Mouse (Mus musculus) lung, adult 2 months (tissue): ENCODE data around the gene Vars. TPM values are rescaled to one million over a fixed set of nuclear protein-coding genes. Genes with fewer than 3 reads are reported as not detected.
"Not testable (repeated sequence)": the region's sequence is repeated elsewhere in the genome, so short reads cannot be mapped to it uniquely, and the experiment has no call there.

ENCODE experiments used
- DNase-seq: peaks from one replicate; pipeline ENCODE4 v3.0.0; 2022
- H3K4me1 ChIP-seq: fragments of 200-500 bp; 2 replicates; pipeline ENCODE4 v1.6.1; 2011; ENCODE audit warnings: low read length; ENCODE audit not compliant: control insufficient read depth, insufficient read depth
- H3K4me3 ChIP-seq: fragments of 200-500 bp; replicated peaks from 2 replicates; pipeline ENCODE3; 2011; ENCODE audit warnings: low read depth, mild to moderate bottlenecking, control low read depth, low read length; ENCODE audit errors: extremely low read depth
- CTCF ChIP-seq: fragments of 200-500 bp; IDR thresholded peaks from 2 replicates; pipeline ENCODE4 v1.5.1; 2011; ENCODE audit warnings: mild to moderate bottlenecking, low read length, control low read depth; ENCODE audit not compliant: insufficient read depth
- POLR2A ChIP-seq: fragments of 200-500 bp; IDR thresholded peaks from 2 replicates; pipeline ENCODE4 v1.6.1; 2011; ENCODE audit warnings: low read depth, mild to moderate bottlenecking, control low read depth, low read length, borderline replicate concordance; ENCODE audit errors: extremely low read depth
- WGBS: fragments of 180-500 bp; shearing (Covaris S2); methylation state at CpG from one replicate; pipeline ENCODE4 v1.1.7; 2018; 5-methylcytosine and 5-hydroxymethylcytosine counted together
- polyA plus RNA-seq: library from polyadenylated mRNA; depleted of rRNA; stranded (reverse); fragments of >200 nt; gene quantifications from 2 replicates; pipeline ENCODE4 v1.2.3, GENCODE M21; 2012

The Vars gene
- polyA plus RNA-seq, 1 experiment: 119 TPM

DNA sequence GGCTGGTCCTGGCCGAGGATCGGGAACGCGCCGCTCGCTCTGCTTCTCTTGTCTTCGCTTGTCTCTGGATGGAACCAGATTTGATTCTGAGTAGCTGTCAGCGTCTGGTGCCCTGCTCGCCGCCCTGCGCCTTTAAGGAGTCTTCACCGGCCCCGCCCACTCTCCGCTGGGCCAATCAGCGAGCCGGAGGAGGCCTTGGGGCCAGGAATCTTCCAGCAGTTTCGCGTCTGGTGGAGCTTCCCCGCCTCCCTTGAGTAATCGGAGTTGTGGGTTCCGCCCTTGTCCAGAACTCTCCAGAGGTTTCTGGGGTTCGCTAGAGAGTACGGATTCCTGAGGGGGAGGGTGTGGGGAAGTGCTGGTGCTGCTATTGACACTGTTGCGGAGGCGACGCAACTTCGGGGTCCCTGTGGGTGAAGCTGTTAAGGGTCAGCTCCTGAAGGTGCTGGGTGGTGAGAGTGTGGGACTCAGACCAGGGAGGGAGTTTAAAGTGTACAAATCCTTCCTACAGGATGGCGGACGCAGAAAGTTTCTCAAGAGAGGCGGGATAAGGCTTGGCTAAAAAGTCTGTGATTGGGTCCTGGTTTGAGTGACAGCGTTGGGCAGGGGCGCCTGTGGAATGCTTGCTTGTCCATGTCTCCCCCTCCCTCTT, 41.5 kb upstream of the Vars start, which contains the start of gene Hspa1b:
Gene Hspa1b (minus strand): TSS at position 109 of the 649 bp plus-strand sequence.
- WGBS: under 1% methylated on average over 32 of the region's 32 CpGs
- DNase-seq: peak; percentile 94
- H3K4me3 ChIP-seq: peak within 1 kb of the TSS; percentile 99
- peak; percentile 93 for TF ChIP-seq POLR2A
- H3K4me1 ChIP-seq: not testable (repeated sequence)

GRCm38 (mm10) chr17:34959881-34960515, 40.8 kb upstream of the Vars start:
- H3K4me3 ChIP-seq: peak overlapping the region; percentile 99
- DNase-seq: peak; percentile 41
- no peaks in the 10 kb centered on the region for H3K4me1 ChIP-seq
- WGBS: 11% methylated on average over 12 of the region's 12 CpGs
- TF ChIP-seq POLR2A (peak; percentile 49; the same call in 1 of the 2 replicates), CTCF (no peak)

GRCm38 (mm10) chr17:34960702-34961493, 39.9 kb upstream of the Vars start:
- H3K4me1 ChIP-seq: no peaks in the 10 kb centered on the region
- no peak for DNase-seq
- H3K4me3 ChIP-seq: no peak overlapping the region
- TF ChIP-seq POLR2A (no peak), CTCF (no peak)

GRCm38 (mm10) chr17:34962125-34962524, 38.7 kb upstream of the Vars start:
- no peak overlapping the region for H3K4me3 ChIP-seq
- DNase-seq: no peak
- TF ChIP-seq CTCF: no peak
- no peak for TF ChIP-seq POLR2A
- WGBS: 34% methylated on average over 3 of the region's 3 CpGs
- no peaks in the 10 kb centered on the region for H3K4me1 ChIP-seq

- H3K4me3 ChIP-seq: no peak overlapping the region
- no peaks in the 10 kb centered on the region for H3K4me1 ChIP-seq
- DNase-seq: no peak
- 75% methylated on average over 1 of the region's 1 CpGs for WGBS
- TF ChIP-seq POLR2A (no peak), CTCF (no peak)
Observed at GRCm38 (mm10) chr17:34962841-34963240, 37.9 kb upstream of the Vars start.

GRCm38 (mm10) chr17:34964640-34965049, 36.1 kb upstream of the Vars start:
- DNase-seq: no peak
- no peak for TF ChIP-seq POLR2A
- TF ChIP-seq CTCF: no peak
- Histone ChIP-seq H3K4me3 (no peak overlapping the region), H3K4me1 (no peaks in the 10 kb centered on the region)
- WGBS: 67% methylated on average over 1 of the region's 1 CpGs

GRCm38 (mm10) chr17:34965627-34966026, 35.2 kb upstream of the Vars start:
- H3K4me3 ChIP-seq: no peak overlapping the region
- no peak for TF ChIP-seq POLR2A
- no peak for TF ChIP-seq CTCF
- H3K4me1 ChIP-seq: no peaks in the 10 kb centered on the region
- WGBS: 50% methylated on average over 5 of the region's 5 CpGs
- no peak for DNase-seq

DNA sequence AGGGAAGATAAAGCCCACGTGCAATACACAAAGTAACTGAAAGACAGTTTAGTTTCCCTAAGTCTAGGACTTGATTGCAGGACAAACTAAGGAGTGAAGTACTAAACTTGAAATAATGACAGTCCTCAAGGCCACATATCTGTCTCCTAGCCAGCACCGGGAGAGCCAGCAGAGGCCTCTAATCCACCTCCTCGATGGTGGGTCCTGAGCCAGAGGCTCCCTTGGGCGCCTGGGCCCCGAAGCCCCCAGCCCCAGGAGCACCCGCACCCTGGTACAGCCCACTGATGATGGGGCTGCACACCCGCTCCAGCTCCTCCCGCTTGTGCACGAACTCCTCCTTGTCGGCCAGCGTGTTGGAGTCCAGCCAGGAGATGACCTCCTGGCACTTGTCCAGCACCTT, 31.0 kb upstream of the Vars start, which contains the start of gene Gm20481:
Gene Gm20481 (plus strand): TSS at position 91 of the 400 bp plus-strand sequence.
- WGBS: 54% methylated on average over 7 of the region's 11 CpGs
- not testable (repeated sequence) for DNase-seq

DNA sequence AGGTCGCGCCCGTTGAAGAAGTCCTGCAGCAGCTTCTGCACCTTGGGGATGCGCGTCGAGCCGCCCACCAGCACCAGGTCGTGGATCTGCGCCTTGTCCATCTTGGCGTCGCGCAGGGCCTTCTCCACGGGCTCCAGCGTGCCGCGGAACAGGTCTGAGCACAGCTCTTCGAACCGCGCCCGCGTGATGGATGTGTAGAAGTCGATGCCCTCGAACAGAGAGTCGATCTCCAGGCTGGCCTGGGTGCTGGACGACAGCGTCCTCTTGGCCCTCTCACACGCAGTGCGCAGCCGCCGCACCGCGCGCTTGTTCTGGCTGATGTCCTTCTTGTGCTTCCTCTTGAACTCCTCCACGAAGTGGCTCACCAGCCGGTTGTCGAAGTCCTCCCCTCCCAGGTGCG, 29.9 kb upstream of the Vars start:
- not testable (repeated sequence) for H3K4me1 ChIP-seq, H3K4me3 ChIP-seq, DNase-seq
- WGBS: 13% methylated on average over 21 of the region's 37 CpGs

More for the DNA sequence above, 31.0 kb upstream of the Vars start, which contains the start of gene Gm20481:
- H3K4me1 ChIP-seq, H3K4me3 ChIP-seq: not testable (repeated sequence)

- 1% methylated on average over 31 of the region's 43 CpGs for WGBS
- not testable (repeated sequence) for H3K4me1 ChIP-seq, DNase-seq
- H3K4me3 ChIP-seq: peak overlapping the region; percentile 48
Observed at GRCm38 (mm10) chr17:34971694-34972068, 29.1 kb upstream of the Vars start.
